Comparison of ENCODE assay signal across 21 mouse cellular contexts in genomic region chr2:26590962-26591361, GRCm38 (mm10). TPM values are rescaled to one million over a fixed set of nuclear protein-coding genes. Genes with fewer than 3 reads are reported as not detected.
DNase-seq lines count a peak whose midpoint lies in the region; ATAC-seq and TF ChIP-seq lines count a peak whose summit lies in the region.
"Had no signal": no experiment of that assay in that cellular context is flagged by ENCODE, and none has a peak within 500 bp of the region (broad histone marks: within the 10 kb centered on the region; RNA-seq: fewer than 3 reads in every experiment).

No protein-coding gene starts in this region.

- H3K4me3 ChIP-seq in heart, embryonic 13.5 days, result no peak overlapping the region
- H3K4me3 ChIP-seq in heart, embryonic 10.5 days, result no peak overlapping the region
- H3K4me3 ChIP-seq in heart, postnatal 0 days (ENCODE audit: low read depth, low read length), result peak overlapping the region; percentile 12
- H3K4me3 ChIP-seq in lung, embryonic 16.5 days (ENCODE audit: low read length), result peak overlapping the region; percentile 14; the same call in 1 of the 2 replicates
- H3K4me3 ChIP-seq: embryonic facial prominence, embryonic 15.5 days; left cerebral cortex, adult 2 months; midbrain, embryonic 10.5 days had no signal

- ATAC-seq in heart, embryonic 13.5 days (ENCODE audit: extremely low read depth, insufficient number of reproducible peaks, low FRiP score, low TSS enrichment), result no peak
- ATAC-seq in heart, postnatal 0 days (ENCODE audit: insufficient read depth, low read depth), result no peak
- ATAC-seq in lung, embryonic 16.5 days (ENCODE audit: low read depth), result no peak
- ATAC-seq: CD4-positive, CD25-positive, alpha-beta regulatory T cell, adult 4 months; forebrain, embryonic 14.5 days; hindbrain, embryonic 16.5 days had no signal

- peak overlapping the region; percentile 36 for H3K27ac ChIP-seq in heart, embryonic 13.5 days (replicated peaks)
- no peak overlapping the region for H3K27ac ChIP-seq in heart, embryonic 10.5 days
- H3K27ac ChIP-seq in heart, postnatal 0 days (ENCODE audit: low read depth), result no peak overlapping the region
- peak overlapping the region; percentile 61 for H3K27ac ChIP-seq in lung, embryonic 16.5 days (ENCODE audit: low read length)
- H3K27ac ChIP-seq: left cerebral cortex, adult 2 months; liver, embryonic 14.5 days; midbrain, embryonic 10.5 days had no signal

- peak overlapping the region; percentile 12; the same call in 1 of the 2 replicates for H3K4me2 ChIP-seq in heart, embryonic 13.5 days
- peak overlapping the region; percentile 78 for H3K4me2 ChIP-seq in heart, postnatal 0 days (ENCODE audit: low read depth, low read length)
- H3K4me2 ChIP-seq in lung, embryonic 16.5 days (ENCODE audit: low read depth, low read length), result peak overlapping the region; percentile 41
- H3K4me2 ChIP-seq: embryonic facial prominence, embryonic 15.5 days had no signal

- 84% methylated on average over 7 of the region's 7 CpGs for WGBS in heart, embryonic 13.5 days
- WGBS in heart, embryonic 10.5 days, result 91% methylated on average over 7 of the region's 7 CpGs
- 78% methylated on average over 7 of the region's 7 CpGs for WGBS in heart, postnatal 0 days
- WGBS in lung, embryonic 16.5 days, result 82% methylated on average over 7 of the region's 7 CpGs

- H3K9ac ChIP-seq in heart, embryonic 13.5 days, result peak overlapping the region; percentile 28; the same call in 1 of the 2 replicates
- peak overlapping the region; percentile 77; the same call in 1 of the 2 replicates for H3K9ac ChIP-seq in heart, postnatal 0 days (replicated peaks; ENCODE audit: low read depth, low read length)
- H3K9ac ChIP-seq in lung, embryonic 16.5 days (ENCODE audit: low read length), result peak overlapping the region; percentile 83
- H3K9ac ChIP-seq: embryonic facial prominence, embryonic 15.5 days; liver, embryonic 14.5 days had no signal

- no peak for TF ChIP-seq EP300 in heart, postnatal 0 days (IDR thresholded peaks at IDR 0.05; ENCODE audit: low read depth)

- peaks cover 33% of the 10 kb centered on the region for H3K4me1 ChIP-seq in heart, embryonic 13.5 days
- H3K4me1 ChIP-seq in heart, embryonic 10.5 days, result peaks cover 46% of the 10 kb centered on the region
- peaks cover 12% of the 10 kb centered on the region; the same call in 1 of the 2 replicates for H3K4me1 ChIP-seq in heart, postnatal 0 days (ENCODE audit: control insufficient read depth, insufficient read depth)
- H3K4me1 ChIP-seq in lung, embryonic 16.5 days (replicated peaks; ENCODE audit: control insufficient read depth, insufficient read depth, low read length), result peaks cover 21% of the 10 kb centered on the region

- H3K27me3 ChIP-seq in heart, embryonic 13.5 days (replicated peaks), result no peaks in the 10 kb centered on the region
- H3K27me3 ChIP-seq in heart, embryonic 10.5 days (ENCODE audit: insufficient read depth, poor library complexity, severe bottlenecking), result no peaks in the 10 kb centered on the region
- H3K27me3 ChIP-seq in heart, postnatal 0 days (ENCODE audit: control insufficient read depth, insufficient read depth, low read length), result no peaks in the 10 kb centered on the region
- H3K27me3 ChIP-seq in lung, embryonic 16.5 days (ENCODE audit: control insufficient read depth, insufficient read depth, low read depth, low read length), result no peaks in the 10 kb centered on the region
- H3K27me3 ChIP-seq: embryonic facial prominence, embryonic 15.5 days had no signal

- intact Hi-C loops in left cerebral cortex, postnatal 4 days (cut with DNase I), result no loop called here
- intact Hi-C loops in left cerebral cortex, postnatal 36 days (cut with DNase I), result no loop called here

- no peak for DNase-seq in heart, embryonic 10.5 days (ENCODE audit: low spot score)
- DNase-seq in left cerebral cortex, postnatal 4 days, result peak; percentile 68
- DNase-seq in left cerebral cortex, postnatal 36 days (ENCODE audit: low spot score in 2 of 2), result no peak
- no peak for DNase-seq in heart, postnatal 0 days (ENCODE audit: low spot score)
- no peak for DNase-seq in MN1 (ENCODE audit: low spot score)
- DNase-seq: gastrocnemius, postnatal 10 days; right cerebral cortex, postnatal 4 days; thymus, postnatal 4 days had no signal

- peaks cover 55% of the 10 kb centered on the region for H3K36me3 ChIP-seq in heart, embryonic 13.5 days
- H3K36me3 ChIP-seq in heart, embryonic 10.5 days, result peaks cover 66% of the 10 kb centered on the region
- H3K36me3 ChIP-seq in heart, postnatal 0 days (replicated peaks; ENCODE audit: control insufficient read depth, insufficient read depth, low read length), result peaks cover 32% of the 10 kb centered on the region
- H3K36me3 ChIP-seq in lung, embryonic 16.5 days (ENCODE audit: control insufficient read depth, insufficient read depth, low read length), result peaks cover 19% of the 10 kb centered on the region
- H3K36me3 ChIP-seq: midbrain, embryonic 10.5 days had no signal

- no peak for TF ChIP-seq CTCF in heart, postnatal 0 days (IDR thresholded peaks at IDR 0.05; ENCODE audit: low read depth)

- no peaks in the 10 kb centered on the region for H3K9me3 ChIP-seq in heart, embryonic 13.5 days
- no peaks in the 10 kb centered on the region for H3K9me3 ChIP-seq in heart, embryonic 10.5 days
- no peaks in the 10 kb centered on the region for H3K9me3 ChIP-seq in heart, postnatal 0 days (replicated peaks; ENCODE audit: control insufficient read depth, low read length)
- no peaks in the 10 kb centered on the region for H3K9me3 ChIP-seq in lung, embryonic 16.5 days (ENCODE audit: control insufficient read depth, low read length)
- H3K9me3 ChIP-seq: embryonic facial prominence, embryonic 15.5 days; midbrain, embryonic 10.5 days had no signal

RNA-seq across cellular contexts. Expression of gene Gm20532, which starts 4.5 kb away (rescaled TPM):
- polyA plus RNA-seq in heart, embryonic 13.5 days (2015; fragmentation: Nextera tagmentation; extraction: Ambion mirVana), result not detected in 2 replicates
- polyA plus RNA-seq in heart, embryonic 10.5 days (2016; fragmentation: Nextera tagmentation; extraction: Ambion mirVana), result not detected in 2 replicates
- not detected for total RNA-seq in left cerebral cortex, postnatal 4 days (2021)
- total RNA-seq in left cerebral cortex, postnatal 36 days (2021), result not detected
- total RNA-seq in heart, postnatal 0 days (2014; rRNA removed; ENCODE audit: low replicate concordance), result not detected in 2 replicates
- not detected in 2 replicates for polyA plus RNA-seq in heart, postnatal 0 days (2015; fragmentation: Nextera tagmentation; extraction: Ambion mirVana)
- not detected in 2 replicates for polyA plus RNA-seq in lung, embryonic 16.5 days (2015; fragmentation: Nextera tagmentation; extraction: Ambion mirVana)
- total RNA-seq: adrenal gland, postnatal 14 days; common myeloid progenitor, adult 5-6 weeks; left cerebral cortex, adult 2 months had no signal
- polyA plus RNA-seq: CD4-positive, CD25-positive, alpha-beta regulatory T cell, adult 4 months; embryonic facial prominence, embryonic 15.5 days; forebrain, embryonic 14.5 days; hindbrain, embryonic 16.5 days; large intestine, adult 2 months; liver, embryonic 14.5 days; midbrain, embryonic 10.5 days; stomach, embryonic 14.5 days had no signal

RNA-seq across cellular contexts. Expression of gene Egfl7, which starts 11.1 kb away (rescaled TPM):
- polyA plus RNA-seq in heart, embryonic 13.5 days (2015; fragmentation: Nextera tagmentation; extraction: Ambion mirVana), result 170 and 185 TPM in 2 replicates
- 164 and 186 TPM in 2 replicates for polyA plus RNA-seq in heart, embryonic 10.5 days (2016; fragmentation: Nextera tagmentation; extraction: Ambion mirVana)
- 10 to 100 TPM; 73.0 to 78.3 TPM for total RNA-seq in left cerebral cortex, postnatal 4 days (2021)
- total RNA-seq in left cerebral cortex, postnatal 36 days (2021), result 10 to 100 TPM; 61.6 to 85.2 TPM
- total RNA-seq in heart, postnatal 0 days (2014; rRNA removed; ENCODE audit: low replicate concordance), result 375 and 401 TPM in 2 replicates
- polyA plus RNA-seq in heart, postnatal 0 days (2015; fragmentation: Nextera tagmentation; extraction: Ambion mirVana), result 158 and 159 TPM in 2 replicates
- 371 and 375 TPM in 2 replicates for polyA plus RNA-seq in lung, embryonic 16.5 days (2015; fragmentation: Nextera tagmentation; extraction: Ambion mirVana)
- polyA plus RNA-seq: CD4-positive, CD25-positive, alpha-beta regulatory T cell, adult 4 months had no signal

RNA-seq across cellular contexts. Expression of gene Agpat2, which starts 13.3 kb away (rescaled TPM):
- polyA plus RNA-seq in heart, embryonic 13.5 days (2015; fragmentation: Nextera tagmentation; extraction: Ambion mirVana), result 21.8 and 23.2 TPM in 2 replicates
- polyA plus RNA-seq in heart, embryonic 10.5 days (2016; fragmentation: Nextera tagmentation; extraction: Ambion mirVana), result 20.4 and 28.9 TPM in 2 replicates
- 1 to 10 TPM; 2.8 to 3.9 TPM for total RNA-seq in left cerebral cortex, postnatal 4 days (2021)
- 1 to 10 TPM; 1.5 to 1.6 TPM for total RNA-seq in left cerebral cortex, postnatal 36 days (2021)
- 41.0 and 49.3 TPM in 2 replicates for total RNA-seq in heart, postnatal 0 days (2014; rRNA removed; ENCODE audit: low replicate concordance)
- 23.9 and 24.1 TPM in 2 replicates for polyA plus RNA-seq in heart, postnatal 0 days (2015; fragmentation: Nextera tagmentation; extraction: Ambion mirVana)
- 43.0 and 44.8 TPM in 2 replicates for polyA plus RNA-seq in lung, embryonic 16.5 days (2015; fragmentation: Nextera tagmentation; extraction: Ambion mirVana)

RNA-seq across cellular contexts. Expression of gene Fam69b, which starts 37.3 kb away (rescaled TPM):
- polyA plus RNA-seq in heart, embryonic 13.5 days (2015; fragmentation: Nextera tagmentation; extraction: Ambion mirVana), result 17.2 and 18.7 TPM in 2 replicates
- 15.7 and 18.2 TPM in 2 replicates for polyA plus RNA-seq in heart, embryonic 10.5 days (2016; fragmentation: Nextera tagmentation; extraction: Ambion mirVana)
- total RNA-seq in left cerebral cortex, postnatal 4 days (2021), result 10 to 100 TPM; 81.8 to 85.1 TPM
- total RNA-seq in left cerebral cortex, postnatal 36 days (2021), result 10 to 100 TPM; 69.1 to 81.4 TPM
- total RNA-seq in heart, postnatal 0 days (2014; rRNA removed; ENCODE audit: low replicate concordance), result 16.5 and 23.2 TPM in 2 replicates
- 7.7 and 9.7 TPM in 2 replicates for polyA plus RNA-seq in heart, postnatal 0 days (2015; fragmentation: Nextera tagmentation; extraction: Ambion mirVana)
- polyA plus RNA-seq in lung, embryonic 16.5 days (2015; fragmentation: Nextera tagmentation; extraction: Ambion mirVana), result 16.5 and 17.1 TPM in 2 replicates

Comparison
In these comparisons a context has a peak if more than half of its experiments do, and no peak if none do; other contexts are left out.
1. H3K27ac ChIP-seq: peak in heart, embryonic 13.5 days (single experiment) and lung, embryonic 16.5 days (single experiment); none in heart, embryonic 10.5 days (single experiment) and heart, postnatal 0 days (single experiment).
2. H3K4me3 ChIP-seq: peak in heart, postnatal 0 days (single experiment) and lung, embryonic 16.5 days (single experiment); none in heart, embryonic 13.5 days (single experiment) and heart, embryonic 10.5 days (single experiment).
3. H3K4me2 ChIP-seq: peak in every context shown above with its lines; median percentile 78 in heart, postnatal 0 days; 41 in lung, embryonic 16.5 days; 12 in heart, embryonic 13.5 days.
4. H3K9ac ChIP-seq: peak in every context shown above with its lines; median percentile 83 in lung, embryonic 16.5 days; 77 in heart, postnatal 0 days; 28 in heart, embryonic 13.5 days.